Comparison of ENCODE assay signal across 14 mouse cellular contexts in the genomic region with DNA sequence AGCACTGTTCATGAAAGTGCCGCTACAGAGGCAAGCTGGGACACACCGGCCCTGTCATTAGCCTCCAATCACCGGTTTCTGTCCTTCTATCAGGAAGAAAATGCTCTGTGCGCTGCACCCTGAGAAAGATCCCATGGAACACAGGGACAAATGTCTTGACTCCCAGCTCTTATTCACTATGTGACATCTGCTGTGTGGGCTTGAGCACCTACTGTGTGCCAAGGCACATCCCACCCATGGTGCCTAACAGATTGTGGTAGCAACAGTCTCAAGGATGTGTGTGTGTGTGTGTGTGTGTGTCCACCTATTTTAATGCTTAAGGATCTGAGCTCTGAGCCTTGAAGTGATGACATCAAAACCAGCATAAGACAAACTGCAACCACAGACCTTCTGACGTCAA.
"Had no signal": no experiment of that assay in that cellular context is flagged by ENCODE, and none has a peak within 500 bp of the region (broad histone marks: within the 10 kb centered on the region; RNA-seq: fewer than 3 reads in every experiment).

No protein-coding gene starts in this region.

- H3K27ac ChIP-seq: hindbrain, embryonic 12.5 days; kidney, postnatal 0 days; limb, embryonic 15.5 days; liver, embryonic 12.5 days; midbrain, embryonic 12.5 days; neural tube, embryonic 13.5 days had no signal

- DNase-seq: kidney, adult 9 months; kidney, postnatal 36 days; left cerebral cortex, postnatal 4 days; lung, embryonic 14.5 days; lung, postnatal 10 days; lung, postnatal 4 days; thymus, adult 18-20 months; thymus, postnatal 25 days had no signal

- H3K4me3 ChIP-seq: hindbrain, embryonic 12.5 days; limb, embryonic 15.5 days; liver, embryonic 12.5 days; midbrain, embryonic 12.5 days; neural tube, embryonic 13.5 days had no signal
